Mouse (Mus musculus) c-Kit-positive CD71-positive TER-119-negative erythroid progenitor cells, embryonic 14.5 days (primary cell): ENCODE data around the gene Abhd16a.

Source experiments
- DNase-seq: peaks from one replicate; pipeline ENCODE4 v3.0.0-alpha.2; 2013; ENCODE audit warnings: low read depth

The Abhd16a gene

GRCm38 (mm10) chr17:35088825-35089644 lies at the start of gene Abhd16a:
Gene Abhd16a (plus strand): TSS chr17:35089263.
- DNase-seq = peak; percentile 84

GRCm38 (mm10) chr17:35043794-35044193 lies 45.3 kb upstream of the Abhd16a start:
- DNase-seq = no peak

- peak; percentile 78 for DNase-seq
Observed at GRCm38 (mm10) chr17:35044904-35045806, 43.9 kb upstream of the Abhd16a start.

GRCm38 (mm10) chr17:35045807-35046680 lies 43.0 kb upstream of the Abhd16a start:
- DNase-seq = no peak

- peak; percentile 98 for DNase-seq
Observed at GRCm38 (mm10) chr17:35046681-35047455, 42.2 kb upstream of the Abhd16a start, which contains the start of gene Msh5. Gene Msh5 (minus strand): TSS chr17:35046745.

- DNase-seq = no peak
Observed at GRCm38 (mm10) chr17:35047688-35048087, 41.4 kb upstream of the Abhd16a start.

- no peak for DNase-seq
Observed at GRCm38 (mm10) chr17:35048149-35048931, 40.7 kb upstream of the Abhd16a start.

- DNase-seq = no peak
Observed at GRCm38 (mm10) chr17:35048932-35049440, 40.1 kb upstream of the Abhd16a start.

GRCm38 (mm10) chr17:35049561-35050016 lies 39.5 kb upstream of the Abhd16a start, which contains the start of gene Clic1:
Gene Clic1 (plus strand): TSS chr17:35049966.
- no peak for DNase-seq

GRCm38 (mm10) chr17:35050126-35050750 lies 38.8 kb upstream of the Abhd16a start:
- no peak for DNase-seq

- peak; percentile 73 for DNase-seq
Observed at GRCm38 (mm10) chr17:35051156-35052086, 37.6 kb upstream of the Abhd16a start.

GRCm38 (mm10) chr17:35052271-35052798 lies 36.7 kb upstream of the Abhd16a start:
- no peak for DNase-seq

- DNase-seq = no peak
Observed at GRCm38 (mm10) chr17:35055691-35056495, 33.2 kb upstream of the Abhd16a start.

- no peak for DNase-seq
Observed at GRCm38 (mm10) chr17:35057090-35057489, 32.0 kb upstream of the Abhd16a start.

- no peak for DNase-seq
Observed at GRCm38 (mm10) chr17:35058316-35058715, 30.7 kb upstream of the Abhd16a start.

- DNase-seq = no peak
Observed at GRCm38 (mm10) chr17:35058911-35059892, 29.9 kb upstream of the Abhd16a start, which contains the start of gene Ddah2. Gene Ddah2 (plus strand): TSS chr17:35059035.
